Mouse (Mus musculus) heart, postnatal 4 days (tissue): ENCODE results near the gene Prpf39. TPM values are rescaled to one million over a fixed set of nuclear protein-coding genes. Genes with fewer than 3 reads are reported as not detected.
A peak's percentile ranks its signal among the peaks of the same experiment; 100 is the strongest.

Source experiments
- DNase-seq: peaks from one replicate; pipeline ENCODE4 v3.0.0; 2021
- total RNA-seq, 2 experiments: library from RNA; stranded (reverse); gene quantifications; 2 replicates each; pipeline ENCODE4 v1.2.3; 2021

The Prpf39 gene
- total RNA-seq = 10 to 100 TPM; 24.4 to 26.3 TPM

GRCm38 (mm10) chr12:65036190-65036870 lies at the start of gene Prpf39:
Gene Prpf39, plus strand, starts transcription at chr12:65036333.
- DNase-seq = peak; percentile 93

GRCm38 (mm10) chr12:65007725-65008124 lies 28.4 kb upstream of the Prpf39 start:
- no peak for DNase-seq

GRCm38 (mm10) chr12:65022842-65023241 lies 13.3 kb upstream of the Prpf39 start:
- no peak for DNase-seq

- no peak for DNase-seq
These were observed 319 bp upstream of the Prpf39 start for GRCm38 (mm10) chr12:65035839-65036189.

- DNase-seq = peak; percentile 8
These were observed 886 bp downstream of the Prpf39 start for GRCm38 (mm10) chr12:65036892-65037545.

DNA sequence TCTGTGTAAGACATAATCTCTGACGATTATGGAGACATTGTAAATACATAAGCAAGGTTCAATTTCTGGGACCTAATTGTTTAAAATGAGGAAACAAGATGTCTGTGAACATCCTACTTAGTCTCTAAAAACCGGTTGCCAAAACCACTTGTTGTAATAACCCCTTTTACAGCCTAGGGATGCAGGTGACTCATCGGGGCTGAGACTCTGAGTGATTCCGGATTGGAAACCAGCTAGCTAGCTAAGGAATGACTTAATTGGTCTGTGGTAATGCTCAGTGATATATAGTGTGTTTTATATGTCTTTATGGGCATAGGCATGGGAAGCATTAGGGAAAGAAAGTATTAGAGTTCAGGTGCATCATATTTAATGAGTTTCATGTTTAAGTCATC lies 1.4 kb downstream of the Prpf39 start:
- no peak for DNase-seq

DNA sequence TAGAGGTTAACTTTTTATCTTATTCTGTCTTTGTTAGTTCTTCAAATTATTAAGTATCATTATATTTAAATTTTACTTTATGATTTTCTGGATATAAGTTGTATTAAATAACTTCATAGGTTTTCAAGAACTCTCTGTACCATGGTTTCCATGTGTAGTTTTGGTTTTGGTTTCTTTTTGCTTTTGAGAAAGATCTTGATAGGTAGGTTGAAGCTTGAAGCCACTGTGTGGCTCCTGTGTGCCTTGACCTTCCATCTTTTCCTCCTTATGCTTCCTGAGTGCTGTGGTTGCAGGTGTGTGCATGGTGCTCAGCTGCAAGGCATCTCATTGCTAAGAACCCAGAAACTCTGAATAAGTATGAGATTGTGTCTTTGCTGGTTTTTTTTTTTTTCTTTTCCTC lies 12.7 kb downstream of the Prpf39 start:
- no peak for DNase-seq

- DNase-seq = no peak
These were observed 22.1 kb downstream of the Prpf39 start for GRCm38 (mm10) chr12:65058203-65058602.

DNA sequence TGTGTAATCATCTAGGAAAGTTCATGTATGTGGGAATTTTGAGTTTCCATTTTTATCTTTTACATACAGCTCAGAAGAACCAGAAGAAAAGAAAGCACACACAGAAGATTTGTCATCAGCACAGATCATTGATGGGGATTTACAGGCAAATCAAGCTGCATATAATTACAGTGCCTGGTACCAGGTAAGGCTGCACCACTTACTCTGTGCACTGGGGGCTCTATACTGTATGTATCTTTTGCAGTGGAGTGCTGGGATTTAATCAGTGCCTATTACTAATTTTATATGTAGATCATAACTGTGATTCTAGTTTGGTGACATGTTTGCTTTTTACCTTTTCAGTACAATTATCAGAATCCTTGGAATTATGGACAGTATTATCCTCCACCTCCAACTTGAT lies 24.9 kb downstream of the Prpf39 start:
- no peak for DNase-seq

- DNase-seq = no peak
These were observed 29.1 kb downstream of the Prpf39 start for GRCm38 (mm10) chr12:65065241-65065640.

- DNase-seq = no peak
These were observed 30.1 kb downstream of the Prpf39 start for GRCm38 (mm10) chr12:65066234-65066633.

DNA sequence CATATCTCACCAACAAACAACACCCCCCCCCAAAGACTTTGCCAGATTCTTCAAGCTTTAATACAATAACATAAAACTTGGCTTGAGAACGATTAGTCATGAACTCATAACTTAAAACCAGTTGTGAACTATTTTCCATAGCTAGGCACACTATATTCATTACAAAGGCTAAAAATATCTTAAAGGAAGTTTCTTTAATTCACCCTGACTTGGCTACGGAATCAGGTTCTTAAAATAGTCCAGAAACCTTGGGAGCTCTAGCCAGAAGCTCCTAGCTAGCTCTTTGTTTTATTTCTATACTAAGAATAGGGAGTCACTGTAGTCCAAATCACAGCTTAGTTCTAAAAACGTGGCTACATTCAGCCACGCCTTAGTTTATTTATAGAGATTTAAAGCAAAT lies 32.3 kb downstream of the Prpf39 start:
- no peak for DNase-seq

DNA sequence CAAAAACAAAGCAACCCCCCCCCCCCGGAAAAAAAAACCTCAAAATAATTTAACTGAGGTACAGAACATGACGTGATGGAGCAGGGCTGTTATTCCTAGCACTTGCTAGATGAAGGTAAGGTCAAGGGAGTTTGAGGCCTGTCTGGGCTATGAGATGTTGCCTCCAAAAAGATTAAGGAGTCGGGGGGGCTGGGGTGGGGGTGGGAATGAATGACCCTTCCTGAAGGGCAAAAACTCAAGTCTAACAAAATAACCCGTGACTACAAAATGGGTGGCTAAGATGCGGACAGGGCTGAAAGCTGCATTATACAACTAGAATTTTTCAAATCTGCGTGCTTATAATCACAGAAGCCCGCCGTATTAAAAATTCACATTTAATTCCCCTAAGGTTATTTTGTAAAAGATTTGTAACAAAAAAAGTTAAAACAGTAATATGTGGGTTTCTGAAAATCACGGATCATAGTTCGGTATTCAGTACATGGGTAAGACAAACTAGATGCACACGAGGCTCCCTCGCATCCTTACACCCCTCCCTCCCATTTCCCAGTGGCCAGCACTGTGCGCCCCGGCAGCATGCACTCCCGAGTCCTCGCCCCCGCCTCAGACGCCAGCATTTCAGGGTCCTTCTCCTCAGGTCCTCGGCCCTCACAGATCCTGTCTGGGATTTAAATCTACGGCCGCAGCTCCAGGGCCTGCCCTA lies 36.9 kb downstream of the Prpf39 start:
- DNase-seq = no peak

GRCm38 (mm10) chr12:65073611-65074178 lies 37.6 kb downstream of the Prpf39 start, which contains the start of gene Fkbp3:
Gene Fkbp3, minus strand, starts transcription at chr12:65074007.
- peak; percentile 98 for DNase-seq

DNA sequence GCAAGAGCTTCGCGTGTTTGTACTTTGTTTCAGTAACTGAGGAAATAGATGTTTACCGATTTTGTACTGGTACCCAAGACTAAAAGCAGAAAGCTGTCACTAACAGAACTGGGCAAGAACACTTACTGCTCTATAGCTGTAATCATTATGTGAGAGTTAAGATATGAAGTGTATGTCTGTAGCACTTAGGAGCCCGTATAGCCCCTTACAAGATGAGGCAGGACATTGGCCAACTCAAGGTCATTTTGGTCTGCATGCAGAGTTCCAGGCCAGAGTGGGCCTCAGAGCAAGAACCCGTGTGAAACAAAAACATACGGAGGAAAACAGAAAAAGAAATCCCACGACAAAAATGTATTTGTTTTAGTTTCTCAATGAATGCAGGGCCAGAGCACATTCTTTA lies 38.5 kb downstream of the Prpf39 start:
- no peak for DNase-seq

DNA sequence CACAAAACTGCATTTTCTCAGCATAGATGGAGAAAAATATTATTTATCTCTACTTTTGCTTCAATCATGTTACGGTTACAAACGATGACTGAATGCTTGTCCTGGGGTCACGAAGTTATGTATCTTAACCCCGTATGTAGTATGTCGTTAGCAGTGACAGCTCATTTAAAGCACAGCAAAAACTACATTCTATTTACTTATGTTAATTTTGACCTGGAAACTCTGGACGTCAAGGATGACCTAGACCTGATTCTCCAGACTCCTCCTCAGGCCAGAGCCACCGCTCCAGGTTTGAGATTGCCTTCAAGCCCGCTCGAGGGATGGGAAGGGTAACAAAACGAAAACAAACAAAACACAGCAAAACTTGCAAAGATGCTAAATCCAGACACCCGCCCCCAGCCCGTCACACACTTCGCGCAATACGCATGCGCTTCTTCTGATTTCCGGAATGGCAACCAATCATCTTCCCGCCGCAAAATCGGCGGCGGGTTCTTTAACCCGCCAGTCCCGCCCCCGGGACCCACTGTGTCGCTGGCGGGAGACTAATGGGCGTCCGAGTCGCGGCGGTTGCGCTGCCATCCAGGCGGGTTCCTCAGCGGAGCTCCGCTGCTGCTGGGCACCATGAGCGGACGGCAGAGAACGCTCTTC lies 39.1 kb downstream of the Prpf39 start, which contains the start of gene Fancm:
Gene Fancm (plus strand): TSS at position 519 of the 648 bp plus-strand sequence.
- DNase-seq = peak; percentile 92

- no peak for DNase-seq
These were observed 39.7 kb downstream of the Prpf39 start for GRCm38 (mm10) chr12:65075733-65076310.

- no peak for DNase-seq
These were observed 40.8 kb downstream of the Prpf39 start for GRCm38 (mm10) chr12:65076906-65077305.

GRCm38 (mm10) chr12:65108746-65109145 lies 72.6 kb downstream of the Prpf39 start:
- no peak for DNase-seq

DNA sequence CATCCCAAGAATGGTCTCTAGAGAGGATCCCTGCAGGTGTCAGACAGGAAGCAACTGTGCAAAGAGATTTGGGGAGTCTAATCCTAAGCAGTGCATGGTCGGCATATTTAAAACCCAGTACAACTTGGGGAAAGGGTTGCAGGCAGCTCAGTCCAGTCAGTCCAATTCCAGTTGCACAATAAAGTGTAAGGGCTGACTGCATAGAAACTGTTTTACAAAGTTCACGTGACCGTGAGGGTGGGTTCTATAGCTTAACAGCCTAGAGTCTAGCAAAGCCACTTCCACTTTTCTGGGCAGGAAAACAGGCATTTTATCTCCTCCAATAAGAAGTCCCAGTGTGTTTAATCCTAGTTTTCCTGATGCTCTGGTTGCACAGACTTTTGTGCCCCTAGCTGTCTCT lies 75.4 kb downstream of the Prpf39 start:
- no peak for DNase-seq

DNA sequence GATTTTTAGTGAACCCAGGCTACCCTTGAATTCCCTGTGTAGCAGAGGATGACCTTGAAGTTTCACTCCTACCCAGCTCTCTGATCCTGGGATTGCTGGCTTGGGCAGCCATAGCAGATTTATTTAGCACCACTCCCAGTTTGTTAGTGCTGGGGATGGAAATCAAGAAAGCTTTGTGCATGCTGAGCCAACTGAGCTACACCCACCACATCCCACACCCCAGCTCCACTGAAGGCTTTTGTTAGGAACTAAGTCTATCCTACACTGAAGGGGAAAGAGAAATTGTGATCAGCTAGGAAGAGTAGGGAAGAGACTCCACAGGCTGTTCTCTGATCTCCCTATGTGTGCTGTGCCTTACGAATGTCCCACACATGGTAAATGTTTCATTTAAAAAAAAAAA lies 76.7 kb downstream of the Prpf39 start:
- DNase-seq = no peak
